Mouse (Mus musculus): Measurements from ENCODE around the gene Tmem161a.

GRCm38 (mm10) chr8:70139981-70140380, 32.2 kb upstream of the Tmem161a start:
- TF ChIP-seq GATA1 (IDR thresholded peaks at IDR 0.05; ENCODE audit: borderline replicate concordance, low read length) (no peak), FLI1 (IDR thresholded peaks at IDR 0.05; ENCODE audit: low read length) (no peak)

Data from megakaryocyte, embryonic 14.5 days (primary cell).